Mouse (Mus musculus) liver, embryonic 16.5 days (tissue): ENCODE results near the gene Olfr834. TPM values are rescaled to one million over a fixed set of nuclear protein-coding genes. Genes with fewer than 3 reads are reported as not detected.

Experiments
- ATAC-seq: fragments of 200-750 bp; cut with Nextera tagmentation; 2 replicates; pipeline ENCODE4 v1.8.0; 2017; ENCODE audit warnings: low read depth, mild to moderate bottlenecking, moderate number of reproducible peaks, moderate library complexity
- H3K27ac ChIP-seq: fragments of 300-500 bp; sonication (generic); 2 replicates; pipeline ENCODE4 v1.5.1; 2014; ENCODE audit warnings: mild to moderate bottlenecking, low read length
- H3K27me3 ChIP-seq: fragments of 300-500 bp; sonication (generic); 2 replicates; pipeline ENCODE4 v1.6.1; 2014; ENCODE audit warnings: low read depth, low read length, mixed read lengths; ENCODE audit not compliant: control insufficient read depth, insufficient read depth
- H3K36me3 ChIP-seq: fragments of 300-500 bp; sonication (generic); 2 replicates; pipeline ENCODE4 v1.6.1; 2014; ENCODE audit warnings: mild to moderate bottlenecking; ENCODE audit not compliant: control insufficient read depth, insufficient read depth
- H3K4me1 ChIP-seq: fragments of 300-500 bp; sonication (generic); 2 replicates; pipeline ENCODE4 v1.6.1; 2014; ENCODE audit warnings: low read depth, low read length, mixed read lengths; ENCODE audit not compliant: control insufficient read depth
- H3K4me2 ChIP-seq: fragments of 300-500 bp; sonication (generic); 2 replicates; pipeline ENCODE4 v1.6.1; 2014; ENCODE audit warnings: low read depth, low read length, mixed read lengths
- H3K4me3 ChIP-seq: fragments of 300-500 bp; sonication (generic); 2 replicates; pipeline ENCODE4 v1.5.1; 2014; ENCODE audit warnings: low read depth, mild to moderate bottlenecking, low read length
- H3K9ac ChIP-seq: fragments of 300-500 bp; sonication (generic); 2 replicates; pipeline ENCODE4 v1.6.1; 2014; ENCODE audit warnings: low read depth, low read length
- H3K9me3 ChIP-seq: fragments of 300-500 bp; sonication (generic); replicated peaks from 2 replicates; pipeline ENCODE4 v1.6.1; 2016; ENCODE audit warnings: low read length; ENCODE audit not compliant: control insufficient read depth
- WGBS: fragments of 180-500 bp; shearing (Covaris S2); extraction: QIAGEN DNeasy Blood & Tissue Kit; methylation state at CpG from one replicate; pipeline ENCODE4 v1.1.7; 2014; ENCODE audit not compliant: insufficient replicate concordance; 5-methylcytosine and 5-hydroxymethylcytosine counted together
- polyA plus RNA-seq: library from polyadenylated mRNA; unstranded; fragments of >200 nt; fragmentation: Nextera tagmentation; extraction: Ambion mirVana; gene quantifications from 2 replicates; pipeline ENCODE4 v1.2.1, GENCODE M21; 2015

Olfr834 gene
- polyA plus RNA-seq, result not detected in 2 replicates

- Histone ChIP-seq H3K9ac (no peak within 1 kb of the TSS), H3K36me3 (no peaks in the 10 kb centered on the region), H3K4me2 (no peak within 1 kb of the TSS), H3K27ac (no peak within 1 kb of the TSS), H3K9me3 (no peaks in the 10 kb centered on the region), H3K4me1 (no peaks in the 10 kb centered on the region), H3K27me3 (no peaks in the 10 kb centered on the region), H3K4me3 (no peak within 1 kb of the TSS)
- ATAC-seq, result no peak
- WGBS, result 49% methylated on average over 3 of the region's 3 CpGs
These were observed at the start of gene Olfr834 for GRCm38 (mm10) chr9:18987690-18988089. TSS of gene Olfr834 (plus strand) at chr9:18987990.

DNA sequence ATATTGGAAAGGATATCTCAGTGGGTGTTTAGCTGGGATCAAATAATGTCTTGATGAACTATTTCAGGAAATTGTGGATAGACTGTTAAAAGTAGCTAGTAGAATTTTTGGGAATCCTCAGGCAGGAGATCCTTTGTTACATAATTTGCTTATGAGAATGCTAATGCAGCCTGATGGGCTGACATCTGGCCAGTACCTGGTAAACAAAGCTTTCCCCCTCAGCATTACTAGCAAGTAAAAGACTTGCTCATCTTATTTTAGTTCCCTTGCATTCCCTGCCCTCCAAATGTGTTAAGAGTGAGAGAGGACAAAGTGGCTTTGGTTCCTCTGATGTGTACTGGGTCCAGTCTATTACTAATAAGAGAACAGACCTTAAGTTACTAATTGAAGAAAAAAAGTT is 25.8 kb upstream of the Olfr834 start:
- Histone ChIP-seq H3K36me3 (no peaks in the 10 kb centered on the region), H3K9ac (no peak overlapping the region), H3K4me3 (no peak overlapping the region), H3K4me1 (no peaks in the 10 kb centered on the region), H3K27ac (no peak overlapping the region), H3K27me3 (no peaks in the 10 kb centered on the region), H3K4me2 (no peak overlapping the region), H3K9me3 (no peaks in the 10 kb centered on the region)
- no peak for ATAC-seq

GRCm38 (mm10) chr9:19032435-19032834 is 44.6 kb downstream of the Olfr834 start, which contains the start of gene Olfr835:
TSS of gene Olfr835 (plus strand) at chr9:19032735.
- H3K4me3 ChIP-seq, result no peak within 1 kb of the TSS
- no peaks in the 10 kb centered on the region for H3K4me1 ChIP-seq
- no peaks in the 10 kb centered on the region for H3K27me3 ChIP-seq
- ATAC-seq, result no peak
- H3K9me3 ChIP-seq, result no peaks in the 10 kb centered on the region; the same call in 1 of the 2 replicates
- no peaks in the 10 kb centered on the region for H3K36me3 ChIP-seq
- no peak within 1 kb of the TSS for H3K27ac ChIP-seq
- no peak within 1 kb of the TSS for H3K4me2 ChIP-seq
- 28% methylated on average over 1 of the region's 1 CpGs for WGBS
- no peak within 1 kb of the TSS for H3K9ac ChIP-seq

Other genes with a start within 250 kb of the Olfr834 start
- not detected in 2 replicates for gene Olfr24, start 224.0 kb upstream of the Olfr834 start, polyA plus RNA-seq
- not detected in 2 replicates for gene Olfr828, start 168.5 kb upstream of the Olfr834 start, polyA plus RNA-seq
- gene Olfr829, start 133.1 kb upstream of the Olfr834 start, polyA plus RNA-seq, result not detected in 2 replicates
- gene Olfr830, start 113.3 kb upstream of the Olfr834 start, polyA plus RNA-seq, result not detected in 2 replicates
- not detected in 2 replicates for gene Olfr832, start 50.9 kb upstream of the Olfr834 start, polyA plus RNA-seq
- not detected in 2 replicates for gene Olfr835, start 44.7 kb downstream of the Olfr834 start, polyA plus RNA-seq
- not detected in 2 replicates for gene Olfr836, start 132.4 kb downstream of the Olfr834 start, polyA plus RNA-seq
- gene Olfr837, start 148.3 kb downstream of the Olfr834 start, polyA plus RNA-seq, result not detected in 2 replicates
- gene Olfr839-ps1, start 189.3 kb downstream of the Olfr834 start, polyA plus RNA-seq, result not detected in 2 replicates